17 mouse cellular contexts compared by ENCODE assay signal in the genomic region with DNA sequence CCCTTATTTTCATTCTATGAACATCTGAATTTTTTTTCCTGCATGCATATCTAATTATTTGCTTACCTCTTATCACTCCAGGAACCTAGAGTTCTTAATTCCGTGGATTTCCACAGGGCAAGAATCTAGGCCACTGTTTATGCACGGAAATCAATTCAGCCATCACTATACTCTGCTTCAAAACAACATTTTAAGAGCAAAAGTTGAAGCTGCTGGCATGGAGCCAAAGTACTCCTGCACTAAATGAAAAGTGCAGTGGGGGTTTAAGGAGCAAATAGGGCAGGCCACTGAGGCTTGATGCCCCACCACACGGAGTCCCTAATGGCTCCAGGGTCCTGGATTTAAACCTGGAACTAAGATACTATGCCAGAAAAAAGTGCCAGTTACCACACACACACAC. TPM values are rescaled to one million over a fixed set of nuclear protein-coding genes. Genes with fewer than 3 reads are reported as not detected.
DNase-seq lines count a peak whose midpoint lies in the region; ATAC-seq lines count a peak whose summit lies in the region.
"Had no signal": no experiment of that assay in that cellular context is flagged by ENCODE, and none has a peak within 500 bp of the region (broad histone marks: within the 10 kb centered on the region; RNA-seq: fewer than 3 reads in every experiment).

No protein-coding gene starts in this region.

- WGBS in heart, embryonic 13.5 days = 30% methylated on average over 3 of the region's 3 CpGs
- WGBS in kidney, embryonic 16.5 days = 28% methylated on average over 3 of the region's 3 CpGs
- WGBS in neural tube, embryonic 15.5 days = 35% methylated on average over 3 of the region's 3 CpGs

- peaks cover 68% of the 10 kb centered on the region for H3K4me1 ChIP-seq in heart, embryonic 13.5 days
- H3K4me1 ChIP-seq in kidney, embryonic 16.5 days (ENCODE audit: insufficient read depth, low read length) = peaks cover 24% of the 10 kb centered on the region
- peaks cover 18% of the 10 kb centered on the region for H3K4me1 ChIP-seq in neural tube, embryonic 15.5 days

- no peaks in the 10 kb centered on the region for H3K9me3 ChIP-seq in heart, embryonic 13.5 days
- no peaks in the 10 kb centered on the region for H3K9me3 ChIP-seq in kidney, embryonic 16.5 days (ENCODE audit: low read length)
- H3K9me3 ChIP-seq in neural tube, embryonic 15.5 days (replicated peaks) = no peaks in the 10 kb centered on the region
- H3K9me3 ChIP-seq: embryonic facial prominence, embryonic 13.5 days; forebrain, embryonic 13.5 days; hindbrain, embryonic 10.5 days had no signal

- peak overlapping the region; percentile 36; the same call in 1 of the 2 replicates for H3K27ac ChIP-seq in heart, embryonic 13.5 days (replicated peaks)
- H3K27ac ChIP-seq in kidney, embryonic 16.5 days (ENCODE audit: low read length) = no peak overlapping the region
- H3K27ac ChIP-seq in neural tube, embryonic 15.5 days (replicated peaks) = 0 out of 2 replicates have a peak overlapping the region, but pooled peaks have one; percentile 28
- H3K27ac ChIP-seq: embryonic facial prominence, embryonic 13.5 days; forebrain, embryonic 13.5 days; hindbrain, embryonic 10.5 days had no signal

- ATAC-seq in heart, embryonic 13.5 days (ENCODE audit: extremely low read depth, insufficient number of reproducible peaks, low FRiP score, low TSS enrichment) = no peak
- no peak for ATAC-seq in kidney, embryonic 16.5 days (ENCODE audit: low FRiP score, low TSS enrichment)
- no peak for ATAC-seq in neural tube, embryonic 15.5 days (ENCODE audit: low FRiP score)
- ATAC-seq: forebrain, embryonic 13.5 days; lung, postnatal 0 days had no signal

- no peak for DNase-seq in heart, adult 11 months
- DNase-seq in kidney, postnatal 14 days = peak; percentile 28
- peak; percentile 9 for DNase-seq in right cerebral cortex, postnatal 14 days
- no peak for DNase-seq in right cerebral cortex, postnatal 10 days (ENCODE audit: low spot score in 2 of 2)
- DNase-seq in embryo, embryonic 10.5 days (ENCODE audit: low spot score) = no peak
- DNase-seq: cerebellum, adult 9-10 months; kidney, adult 18-20 months; liver; thymus, postnatal 14 days had no signal

- H3K4me2 ChIP-seq in heart, embryonic 13.5 days = no peak overlapping the region
- no peak overlapping the region for H3K4me2 ChIP-seq in kidney, embryonic 16.5 days (replicated peaks; ENCODE audit: low read depth, low read length)
- H3K4me2 ChIP-seq in neural tube, embryonic 15.5 days = no peak overlapping the region
- H3K4me2 ChIP-seq: embryonic facial prominence, embryonic 13.5 days; forebrain, embryonic 13.5 days had no signal

- H3K9ac ChIP-seq in heart, embryonic 13.5 days = no peak overlapping the region
- H3K9ac ChIP-seq in kidney, embryonic 16.5 days (replicated peaks; ENCODE audit: low read length) = no peak overlapping the region
- no peak overlapping the region for H3K9ac ChIP-seq in neural tube, embryonic 15.5 days (replicated peaks)
- H3K9ac ChIP-seq: embryonic facial prominence, embryonic 13.5 days; forebrain, embryonic 13.5 days had no signal

- no peak overlapping the region for H3K4me3 ChIP-seq in heart, embryonic 13.5 days
- no peak overlapping the region for H3K4me3 ChIP-seq in kidney, embryonic 16.5 days (ENCODE audit: low read length)
- no peak overlapping the region for H3K4me3 ChIP-seq in neural tube, embryonic 15.5 days (replicated peaks)
- H3K4me3 ChIP-seq: embryonic facial prominence, embryonic 13.5 days; forebrain, embryonic 13.5 days; hindbrain, embryonic 10.5 days had no signal

- no peaks in the 10 kb centered on the region for H3K27me3 ChIP-seq in heart, embryonic 13.5 days (replicated peaks)
- H3K27me3 ChIP-seq in kidney, embryonic 16.5 days (ENCODE audit: insufficient read depth, low read length) = no peaks in the 10 kb centered on the region
- H3K27me3 ChIP-seq in neural tube, embryonic 15.5 days (replicated peaks) = no peaks in the 10 kb centered on the region
- H3K27me3 ChIP-seq: CH12.LX; embryonic facial prominence, embryonic 13.5 days; forebrain, embryonic 13.5 days had no signal

- peaks cover 30% of the 10 kb centered on the region for H3K36me3 ChIP-seq in heart, embryonic 13.5 days
- peaks cover 7% of the 10 kb centered on the region; the same call in 1 of the 2 replicates for H3K36me3 ChIP-seq in kidney, embryonic 16.5 days (ENCODE audit: insufficient read depth, low read length)
- no peaks in the 10 kb centered on the region; the same call in 1 of the 2 replicates for H3K36me3 ChIP-seq in neural tube, embryonic 15.5 days

RNA-seq across cellular contexts. Expression of a gene that starts 47.2 kb away (rescaled TPM):
- polyA plus RNA-seq in heart, embryonic 13.5 days (2015; fragmentation: Nextera tagmentation; extraction: Ambion mirVana) = 65.4 and 68.5 TPM in 2 replicates
- 124 and 127 TPM in 2 replicates for polyA plus RNA-seq in kidney, embryonic 16.5 days (2015; fragmentation: Nextera tagmentation; extraction: Ambion mirVana)
- polyA plus RNA-seq in neural tube, embryonic 15.5 days (2015; fragmentation: Nextera tagmentation; extraction: Ambion mirVana) = 156 and 166 TPM in 2 replicates

Comparison
In these comparisons a context has a peak if more than half of its experiments do, and no peak if none do; other contexts are left out.
1. DNase-seq: peak in kidney, postnatal 14 days (single experiment) and right cerebral cortex, postnatal 14 days (single experiment); none in heart, adult 11 months (single experiment), right cerebral cortex, postnatal 10 days (0 of 2) and embryo, embryonic 10.5 days (single experiment).